Mouse (Mus musculus) olfactory bulb, adult 2 months (tissue): ENCODE measurements around the gene Sigirr.
A peak's percentile ranks its signal among the peaks of the same experiment; 100 is the strongest.

Experiments used
- CTCF ChIP-seq: fragments of 200-500 bp; IDR thresholded peaks from 2 replicates; pipeline ENCODE4 v1.5.1; 2012; ENCODE audit warnings: low read depth, mild to moderate bottlenecking, low read length, moderate library complexity; ENCODE audit not compliant: insufficient read depth
- POLR2A ChIP-seq: fragments of 200-500 bp; IDR thresholded peaks from 2 replicates; pipeline ENCODE4 v1.6.1; 2012; ENCODE audit warnings: mild to moderate bottlenecking, low read depth, low read length, moderate library complexity; ENCODE audit not compliant: insufficient read depth

GRCm38 (mm10) chr7:141131024-141131820, 30.9 kb upstream of the Sigirr start:
- TF ChIP-seq POLR2A (peak; percentile 60; the same call in 1 of the 2 replicates), CTCF (no peak)
